Mouse (Mus musculus) neural tube, embryonic 10.5 days (tissue): Measurements from ENCODE around the gene Tpsg1.
A peak's percentile ranks its signal among the peaks of the same experiment; 100 is the strongest.

ENCODE experiments used
- DNase-seq: peaks from one replicate; pipeline ENCODE4 v3.0.0-alpha.2; 2017; ENCODE audit warnings: low spot score; ENCODE audit errors: extremely low spot score

Tpsg1 gene

GRCm38 (mm10) chr17:25368973-25369372, at the start of gene Tpsg1:
TSS of gene Tpsg1 (plus strand) at chr17:25369273.
- DNase-seq = no peak

DNA sequence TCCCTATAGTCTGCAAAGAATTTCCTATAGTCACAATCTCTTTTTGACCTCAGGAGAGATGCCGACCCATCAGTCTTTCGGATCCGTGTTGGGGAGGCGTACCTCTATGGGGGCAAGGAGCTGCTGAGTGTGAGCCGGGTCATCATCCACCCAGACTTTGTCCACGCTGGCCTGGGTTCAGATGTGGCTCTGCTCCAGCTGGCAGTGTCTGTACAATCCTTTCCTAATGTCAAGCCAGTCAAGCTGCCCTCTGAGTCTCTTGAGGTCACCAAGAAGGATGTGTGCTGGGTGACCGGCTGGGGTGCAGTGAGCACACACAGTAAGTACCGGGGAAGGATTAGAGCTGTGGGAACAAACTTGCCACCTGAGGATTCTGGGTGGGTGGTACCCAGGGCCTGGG, 48.3 kb upstream of the Tpsg1 start:
- DNase-seq = no peak

DNA sequence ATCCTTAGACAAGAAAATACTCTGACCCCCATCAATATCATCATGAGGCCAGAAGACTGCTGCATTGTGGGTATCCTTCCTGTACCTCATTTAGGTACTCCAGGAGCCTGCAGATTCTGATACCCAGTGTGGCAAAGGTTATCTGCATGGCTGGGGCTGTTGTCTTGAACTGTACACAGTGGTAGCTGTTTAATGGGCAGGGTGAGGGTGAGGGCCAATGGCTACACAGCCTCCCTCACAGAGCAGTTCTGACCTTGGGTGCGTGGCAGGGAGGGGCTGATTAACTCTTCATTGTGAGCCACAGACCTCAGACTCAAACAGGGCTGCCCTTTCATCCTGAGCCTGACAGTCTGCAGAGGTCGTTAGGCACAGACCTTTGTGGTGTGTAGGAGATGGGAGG, 46.1 kb upstream of the Tpsg1 start:
- no peak for DNase-seq

DNA sequence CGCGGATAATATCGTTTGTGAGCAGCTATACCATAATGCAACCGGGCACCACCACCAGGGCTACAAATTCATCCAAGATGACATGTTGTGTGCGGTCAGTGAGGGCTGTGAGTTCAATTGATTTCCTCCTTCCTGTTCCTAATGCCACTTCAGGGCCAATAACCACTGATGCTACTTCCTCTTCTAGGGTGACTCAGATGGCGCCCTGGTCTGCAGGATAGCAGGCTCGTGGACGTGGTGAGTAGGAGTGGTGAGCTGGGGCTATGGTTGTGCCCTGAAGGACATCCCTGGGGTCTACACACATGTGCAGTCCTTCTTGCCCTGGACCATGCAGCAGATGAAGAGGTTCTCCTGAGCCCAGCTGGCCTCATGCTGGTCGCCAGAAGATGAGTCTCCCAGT, 36.8 kb upstream of the Tpsg1 start:
- no peak for DNase-seq

DNA sequence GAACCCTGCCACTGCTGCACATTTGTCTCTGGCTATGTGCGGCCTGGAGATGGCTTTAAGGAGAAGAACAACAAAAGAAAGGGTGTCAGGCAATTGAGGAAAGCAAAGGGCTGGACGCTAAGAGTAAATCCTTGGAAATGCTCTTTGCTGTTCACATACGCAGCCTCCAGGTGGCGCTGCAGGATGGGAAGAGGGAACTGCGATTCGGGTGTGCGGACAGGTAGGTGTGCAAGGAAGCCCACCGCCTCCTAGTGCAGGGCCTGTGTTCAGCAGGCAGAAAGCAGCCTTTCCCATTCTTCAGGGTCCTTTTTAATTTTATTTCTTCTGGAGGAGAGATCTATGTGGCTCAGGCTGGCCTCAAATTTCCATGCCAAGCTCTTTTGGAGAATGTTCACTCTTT, 35.1 kb upstream of the Tpsg1 start:
- DNase-seq = peak; percentile 81

DNA sequence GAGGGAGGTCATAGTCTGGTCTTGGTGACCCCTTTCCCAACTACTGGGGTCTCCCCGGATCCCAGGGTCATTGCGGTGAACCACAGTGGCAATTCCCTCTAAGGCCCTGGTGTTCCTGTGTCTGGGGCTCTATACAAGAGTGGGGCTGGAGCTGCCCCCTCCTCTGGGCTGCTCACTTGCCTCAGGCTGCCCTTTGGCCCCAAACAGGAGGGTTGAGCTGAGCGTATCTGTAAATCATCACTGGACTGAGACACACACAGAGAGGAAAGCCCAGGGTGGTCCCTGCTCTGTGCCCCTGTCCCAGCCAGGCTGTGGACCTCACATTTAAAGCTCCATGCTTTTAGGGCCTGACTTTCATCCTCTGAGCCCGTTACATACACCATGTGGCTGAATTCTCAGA, 30.9 kb upstream of the Tpsg1 start:
- DNase-seq = no peak

GRCm38 (mm10) chr17:25340003-25340402, 29.1 kb upstream of the Tpsg1 start:
- no peak for DNase-seq

DNA sequence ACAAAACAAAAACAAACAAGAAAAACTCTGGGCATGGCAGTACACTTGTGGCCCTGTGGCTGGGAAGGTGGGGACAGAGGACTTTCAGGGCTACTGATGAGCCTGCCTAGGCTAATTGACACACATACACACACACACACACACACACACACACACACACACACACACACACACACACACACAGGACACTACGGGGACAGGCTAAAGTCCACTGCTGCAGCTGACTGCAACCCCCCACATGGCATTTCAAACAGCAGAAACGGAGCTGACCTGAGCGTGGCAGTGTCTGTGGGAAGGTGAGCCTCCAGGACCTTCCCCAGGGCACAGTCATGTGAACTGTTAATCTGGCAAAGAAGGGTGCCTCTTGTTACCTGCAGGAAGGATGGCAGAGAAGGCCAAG, 27.6 kb upstream of the Tpsg1 start:
- no peak for DNase-seq

DNA sequence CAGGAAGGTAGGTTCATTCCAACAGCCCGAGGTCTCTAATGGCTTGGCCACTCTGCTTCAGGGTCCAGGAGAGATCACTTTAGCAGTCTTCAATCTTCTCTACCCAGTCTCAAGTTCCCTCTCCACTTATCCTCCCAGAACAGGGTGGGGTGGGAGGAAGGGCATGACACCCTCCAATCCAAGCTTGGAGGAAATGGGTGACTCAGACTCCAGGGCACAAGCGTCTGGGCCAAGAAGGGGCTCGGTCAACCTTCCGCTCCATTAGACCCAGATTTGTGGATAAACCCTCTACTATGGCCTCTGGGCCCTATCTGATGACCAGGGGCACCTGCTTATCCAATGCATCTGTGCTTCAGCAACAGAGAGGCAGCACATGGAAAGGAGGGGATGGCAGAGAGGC, 23.6 kb upstream of the Tpsg1 start, which contains the start of gene Tpsab1:
Gene Tpsab1 (minus strand): TSS at position 101 of the 400 bp plus-strand sequence.
- DNase-seq = no peak

GRCm38 (mm10) chr17:25361291-25361690, 7.8 kb upstream of the Tpsg1 start:
- DNase-seq = no peak

GRCm38 (mm10) chr17:25363726-25364125, 5.3 kb upstream of the Tpsg1 start:
- peak; percentile 49 for DNase-seq

DNA sequence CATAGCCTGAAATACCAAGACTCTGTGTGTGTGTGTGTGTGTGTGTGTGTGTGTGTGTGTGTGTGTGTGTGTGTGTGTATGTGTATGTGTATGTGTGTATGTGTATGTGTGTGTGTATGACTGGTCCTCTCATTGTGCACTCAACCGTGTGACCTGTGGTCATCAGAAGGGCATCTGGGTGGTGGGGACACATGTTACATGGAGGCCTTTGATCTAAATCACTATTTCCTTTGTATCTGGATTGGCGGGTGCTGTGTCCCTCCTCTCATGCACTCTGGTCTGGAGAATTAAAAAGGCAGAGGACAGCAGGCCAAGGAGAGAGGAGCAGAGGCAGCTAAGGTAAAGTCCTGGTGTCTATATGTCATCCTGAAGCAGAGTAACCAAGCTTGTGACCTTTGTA, 3.1 kb upstream of the Tpsg1 start, which contains the start of gene Tpsb2:
Gene Tpsb2 (plus strand): TSS at position 301 of the 400 bp plus-strand sequence.
- DNase-seq = no peak

- no peak for DNase-seq
Measured at GRCm38 (mm10) chr17:25372491-25372890, 3.4 kb downstream of the Tpsg1 start.

DNA sequence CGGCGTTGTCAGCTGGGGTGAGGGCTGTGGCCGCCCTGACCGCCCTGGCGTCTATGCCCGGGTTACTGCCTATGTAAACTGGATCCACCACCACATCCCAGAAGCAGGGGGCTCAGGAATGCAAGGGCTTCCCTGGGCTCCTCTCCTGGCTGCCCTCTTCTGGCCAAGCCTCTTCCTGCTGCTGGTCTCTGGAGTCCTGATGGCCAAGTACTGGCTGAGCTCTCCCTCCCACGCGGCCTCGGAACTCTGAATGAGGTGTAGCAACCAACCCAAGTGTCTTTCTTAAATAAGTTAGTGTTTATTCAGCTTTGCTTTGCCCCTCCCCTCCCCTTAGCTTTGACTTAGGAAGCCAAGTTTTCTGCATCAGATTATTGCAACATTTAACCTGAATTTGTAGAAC, 4.9 kb downstream of the Tpsg1 start:
- DNase-seq = peak; percentile 19

GRCm38 (mm10) chr17:25394526-25394925, 25.5 kb downstream of the Tpsg1 start:
- no peak for DNase-seq

GRCm38 (mm10) chr17:25397804-25398519, 28.9 kb downstream of the Tpsg1 start:
- peak; percentile 90 for DNase-seq

DNA sequence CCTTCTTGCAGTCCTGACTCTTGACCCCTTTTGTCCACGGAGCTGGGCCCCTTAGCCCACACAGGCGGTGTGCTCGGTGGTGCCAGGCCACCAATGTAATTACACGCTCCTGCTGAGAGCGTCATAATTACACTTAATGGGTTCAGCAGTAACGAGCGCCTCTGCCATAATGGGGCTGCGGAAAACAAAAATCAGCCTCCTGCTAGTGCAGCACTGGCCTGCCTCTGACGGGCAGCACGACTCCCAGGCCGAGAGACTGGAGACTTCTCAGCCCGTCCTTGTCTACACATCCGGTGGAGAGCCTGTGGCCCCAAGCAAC, 29.4 kb downstream of the Tpsg1 start:
- no peak for DNase-seq

DNA sequence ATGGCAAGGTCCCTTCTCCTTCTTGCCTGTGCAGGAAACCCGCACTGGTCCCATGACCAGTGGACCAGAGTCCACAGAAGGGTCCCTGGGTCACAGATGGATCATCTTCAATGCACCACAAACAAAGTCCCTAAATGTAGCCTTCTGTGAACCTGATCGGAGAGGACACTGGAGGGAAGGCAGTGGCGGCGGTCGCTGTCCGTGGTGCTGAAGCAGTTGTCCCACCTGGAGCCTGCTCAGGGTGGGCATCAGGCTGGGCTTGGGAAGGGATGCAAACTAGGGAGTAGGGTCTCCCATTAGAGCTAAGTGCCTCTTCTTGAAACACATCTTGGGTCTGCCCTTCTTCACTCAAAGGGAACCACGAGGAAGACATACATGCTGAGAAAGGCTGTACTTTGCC, 31.4 kb downstream of the Tpsg1 start:
- DNase-seq = peak; percentile 74

DNA sequence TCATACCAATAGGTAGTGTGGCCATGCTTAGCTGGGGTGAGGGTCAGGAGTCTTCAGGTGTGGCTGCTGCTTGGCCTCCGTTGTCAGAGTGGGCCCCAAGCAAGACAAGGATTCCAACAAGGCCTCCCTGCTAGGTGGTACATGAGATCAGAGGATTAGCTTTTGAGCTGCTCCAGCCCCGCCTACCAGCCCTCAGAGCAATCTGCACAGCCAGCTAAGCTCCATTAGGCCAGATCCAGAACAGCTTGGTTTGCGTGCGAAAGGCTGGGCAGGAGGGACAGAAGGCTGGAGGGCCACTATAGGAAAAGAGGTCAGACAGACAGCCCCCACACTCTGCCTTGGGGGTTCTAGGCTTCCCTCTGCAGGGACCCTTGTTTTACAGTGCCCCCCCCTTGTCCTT, 32.4 kb downstream of the Tpsg1 start:
- no peak for DNase-seq

- no peak for DNase-seq
Measured at GRCm38 (mm10) chr17:25402224-25402623, 33.2 kb downstream of the Tpsg1 start.

DNA sequence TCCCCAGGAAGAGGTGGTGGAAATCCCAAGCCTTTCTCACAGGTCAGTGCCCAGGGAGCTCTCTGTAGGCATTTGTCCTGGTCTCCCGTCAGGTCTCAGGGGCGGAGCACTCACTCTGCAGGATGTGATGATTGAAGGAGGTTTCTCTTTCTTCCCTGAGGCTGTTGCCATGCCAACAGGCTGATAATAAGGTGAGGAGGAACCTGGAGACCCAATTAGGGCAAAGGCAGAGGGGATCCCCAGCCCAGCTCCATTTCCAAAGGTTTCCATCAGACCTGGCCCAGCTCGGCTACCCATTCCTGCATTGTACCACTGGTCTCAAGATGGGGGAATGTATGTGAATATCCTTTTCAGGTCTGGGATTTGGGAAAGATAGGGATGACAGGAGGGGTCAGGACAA, 35.1 kb downstream of the Tpsg1 start:
- DNase-seq = no peak

GRCm38 (mm10) chr17:25405224-25405895, 36.3 kb downstream of the Tpsg1 start:
- DNase-seq = peak; percentile 29

GRCm38 (mm10) chr17:25406011-25406441, 37.0 kb downstream of the Tpsg1 start:
- peak; percentile 27 for DNase-seq
